Comparison of ENCODE assay signal across 33 mouse cellular contexts in the genomic region with DNA sequence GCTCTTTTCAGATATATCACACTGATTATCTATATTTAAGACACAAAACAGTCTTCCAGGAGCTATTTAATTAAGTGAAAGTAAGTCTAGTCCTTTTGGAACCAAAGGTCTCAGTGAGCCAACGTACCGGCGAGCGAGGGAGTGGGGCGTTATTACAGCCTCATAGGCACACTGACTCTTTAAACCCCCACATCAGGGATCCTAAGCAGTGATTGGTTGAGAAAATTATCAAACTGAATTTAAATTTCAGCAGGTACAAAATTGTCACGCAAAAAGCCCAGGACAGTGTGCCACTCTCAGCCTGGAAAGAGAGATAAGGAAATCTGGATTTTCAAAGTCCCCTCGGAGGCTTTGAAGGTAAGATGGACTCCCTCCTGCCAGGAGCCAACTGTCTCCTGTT. TPM values are rescaled to one million over a fixed set of nuclear protein-coding genes. Genes with fewer than 3 reads are reported as not detected.
"Had no signal": no experiment of that assay in that cellular context is flagged by ENCODE, and none has a peak within 500 bp of the region (broad histone marks: within the 10 kb centered on the region; RNA-seq: fewer than 3 reads in every experiment).

A gene (plus strand): TSS at position 301 of the 400 bp plus-strand sequence.

- DNase-seq: heart, postnatal 10 days; heart, postnatal 14 days; heart, postnatal 36 days; heart, postnatal 4 days; kidney, adult 11 months; kidney, adult 18-20 months; kidney, adult 2 months; kidney, adult 8-10 months; kidney, adult 9 months; kidney, postnatal 10 days; kidney, postnatal 14 days; kidney, postnatal 25 days; kidney, postnatal 36 days; kidney, postnatal 4 days; layer of hippocampus, postnatal 36 days had no signal

- H3K27ac ChIP-seq: heart, embryonic 10.5 days; heart, embryonic 13.5 days; heart, embryonic 15.5 days; hindbrain, embryonic 10.5 days; hindbrain, embryonic 12.5 days; hindbrain, embryonic 13.5 days; hindbrain, embryonic 14.5 days; hindbrain, embryonic 15.5 days; hindbrain, postnatal 0 days; intestine, embryonic 15.5 days; kidney, embryonic 15.5 days; kidney, postnatal 0 days; left cerebral cortex, adult 2 months had no signal

- H3K4me3 ChIP-seq: heart, embryonic 10.5 days; heart, embryonic 12.5 days; heart, embryonic 13.5 days; heart, embryonic 15.5 days; hindbrain, embryonic 10.5 days; hindbrain, embryonic 12.5 days; hindbrain, embryonic 13.5 days; hindbrain, embryonic 15.5 days; intestine, embryonic 15.5 days; kidney, embryonic 15.5 days; left cerebral cortex, adult 2 months had no signal

RNA-seq across cellular contexts. Expression of the gene that starts here (rescaled TPM):
- total RNA-seq: heart, postnatal 10 days; heart, postnatal 14 days; heart, postnatal 25 days; heart, postnatal 36 days; heart, postnatal 4 days; hematopoietic stem cell, adult 5-6 weeks; hindbrain, postnatal 0 days; layer of hippocampus, postnatal 10 days; layer of hippocampus, postnatal 14 days had no signal
